Mouse (Mus musculus): Measurements from ENCODE around the gene Dennd1a. TPM values are rescaled to one million over a fixed set of nuclear protein-coding genes. Genes with fewer than 3 reads are reported as not detected.

The Dennd1a gene
- polyA plus RNA-seq, 1 experiment from 2014 or later = 10.3 TPM

- Histone ChIP-seq H3K4me2 (peak overlapping the region; percentile 62), H3K27ac (no peak overlapping the region), H3K27me3 (replicated peaks) (peaks cover 18% of the 10 kb centered on the region), H3K4me1 (peaks cover 10% of the 10 kb centered on the region; the same call in 1 of the 2 replicates), H3K36me3 (no peaks in the 10 kb centered on the region), H3K9me3 (no peaks in the 10 kb centered on the region), H3K4me3 (replicated peaks) (peak overlapping the region; percentile 35), H3K9ac (no peak overlapping the region)
- 17% methylated on average over 52 of the region's 52 CpGs for WGBS
- no peak for ATAC-seq (ENCODE audit: insufficient read depth, low FRiP score, low read depth)
Measured at GRCm38 (mm10) chr2:37786461-37786860, 500.7 kb downstream of the Dennd1a start.

DNA sequence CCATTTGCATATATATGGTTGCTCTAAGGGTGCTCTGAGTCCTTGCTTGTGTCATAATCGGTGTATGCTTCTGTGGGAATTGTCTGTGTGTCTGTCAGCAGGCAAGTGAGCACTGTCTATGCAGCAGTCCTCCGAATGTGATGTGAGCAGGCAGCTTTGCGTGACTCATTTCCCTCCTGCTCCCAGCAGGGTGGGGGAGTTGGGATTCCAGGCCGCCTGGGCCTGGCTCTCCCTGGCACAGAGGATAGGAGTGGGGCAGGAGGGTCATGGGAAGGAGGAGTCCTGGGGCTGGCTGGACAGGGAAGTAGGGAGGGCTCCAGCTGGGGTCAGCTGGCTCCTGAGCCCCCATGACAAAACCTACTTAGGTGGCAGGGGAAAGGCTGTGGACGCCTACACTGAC lies 502.7 kb downstream of the Dennd1a start:
- no peak overlapping the region for H3K4me3 ChIP-seq (replicated peaks)
- peaks cover 18% of the 10 kb centered on the region for H3K27me3 ChIP-seq (replicated peaks)
- H3K9ac ChIP-seq = no peak overlapping the region
- WGBS = 52% methylated on average over 5 of the region's 5 CpGs
- no peak overlapping the region for H3K27ac ChIP-seq
- H3K9me3 ChIP-seq = no peaks in the 10 kb centered on the region
- H3K36me3 ChIP-seq = no peaks in the 10 kb centered on the region
- H3K4me1 ChIP-seq = peaks cover 17% of the 10 kb centered on the region
- ATAC-seq (ENCODE audit: insufficient read depth, low FRiP score, low read depth) = peak; percentile 29; the same call in 1 of the 2 replicates
- no peak overlapping the region for H3K4me2 ChIP-seq

DNA sequence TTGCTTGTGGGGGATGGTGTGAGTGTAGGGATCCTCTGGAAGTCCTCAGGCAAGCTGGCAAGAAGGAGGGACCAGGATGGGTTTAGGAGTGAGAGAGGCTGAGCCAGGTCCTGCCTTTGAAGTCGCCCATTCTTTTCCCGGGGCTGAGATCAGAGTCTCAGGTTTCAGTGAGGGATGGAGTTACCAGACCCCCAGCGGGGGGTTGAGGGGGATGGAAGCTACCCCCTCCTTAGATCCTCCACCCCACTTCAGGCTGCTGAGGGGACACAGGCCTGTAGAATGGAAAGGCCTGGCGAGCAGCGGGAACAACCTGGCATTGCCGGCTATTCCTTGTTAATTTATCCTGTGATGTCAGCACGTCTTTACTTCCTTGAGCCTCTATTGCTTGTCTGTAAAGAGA lies 505.2 kb downstream of the Dennd1a start:
- Histone ChIP-seq H3K9me3 (no peaks in the 10 kb centered on the region), H3K4me2 (no peak overlapping the region), H3K4me3 (replicated peaks) (no peak overlapping the region), H3K27ac (no peak overlapping the region), H3K9ac (no peak overlapping the region), H3K36me3 (no peaks in the 10 kb centered on the region), H3K4me1 (peaks cover 23% of the 10 kb centered on the region), H3K27me3 (replicated peaks) (peaks cover 28% of the 10 kb centered on the region)
- WGBS = 29% methylated on average over 7 of the region's 7 CpGs
- no peak for ATAC-seq (ENCODE audit: insufficient read depth, low FRiP score, low read depth)

GRCm38 (mm10) chr2:37781421-37781820 lies 505.8 kb downstream of the Dennd1a start:
- H3K36me3 ChIP-seq = no peaks in the 10 kb centered on the region
- WGBS = 42% methylated on average over 3 of the region's 3 CpGs

DNA sequence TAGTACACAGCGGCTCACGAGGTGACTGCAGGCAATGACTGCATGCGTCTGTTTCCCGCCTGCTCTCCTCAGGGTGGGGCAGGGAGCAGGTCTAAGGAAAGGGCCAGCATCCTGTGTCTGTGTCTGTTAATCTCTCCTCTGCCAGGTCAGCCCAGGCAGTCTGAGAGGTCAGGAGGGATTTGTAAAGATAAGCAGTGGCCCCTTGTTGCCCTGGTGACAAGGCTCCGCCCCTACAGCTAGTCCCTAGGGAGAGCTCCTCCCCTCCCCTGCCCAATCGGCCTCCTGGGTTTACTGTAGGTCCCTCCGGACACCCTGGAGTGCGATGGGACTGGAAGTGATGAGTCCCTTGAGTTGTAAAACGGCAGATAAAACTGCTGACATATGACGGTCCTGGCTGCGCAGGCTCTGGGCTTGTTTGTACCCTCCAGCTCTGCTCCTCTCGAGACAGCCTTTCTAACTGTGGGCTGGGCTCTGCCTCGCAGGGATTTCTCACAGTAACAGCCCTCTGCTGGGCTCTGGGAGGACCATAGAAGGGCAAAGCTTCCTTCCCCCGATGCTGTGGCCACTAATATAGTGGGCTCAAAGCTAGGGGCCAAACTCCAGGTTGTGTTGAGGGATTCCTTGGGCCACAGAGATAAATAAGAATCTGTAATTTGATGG lies 506.8 kb downstream of the Dennd1a start:
- WGBS = 2% methylated on average over 14 of the region's 14 CpGs
- Histone ChIP-seq H3K9me3 (no peaks in the 10 kb centered on the region), H3K4me2 (peak overlapping the region; percentile 39), H3K36me3 (no peaks in the 10 kb centered on the region), H3K27me3 (replicated peaks) (peaks cover 27% of the 10 kb centered on the region), H3K9ac (no peak overlapping the region), H3K4me1 (peaks cover 27% of the 10 kb centered on the region), H3K27ac (no peak overlapping the region), H3K4me3 (replicated peaks) (peak overlapping the region; percentile 10; the same call in 1 of the 2 replicates)
- ATAC-seq (ENCODE audit: insufficient read depth, low FRiP score, low read depth) = peak; percentile 72

More at GRCm38 (mm10) chr2:37781421-37781820, 505.8 kb downstream of the Dennd1a start:
- no peaks in the 10 kb centered on the region for H3K9me3 ChIP-seq
- H3K4me1 ChIP-seq = peaks cover 24% of the 10 kb centered on the region
- ATAC-seq (ENCODE audit: insufficient read depth, low FRiP score, low read depth) = no peak
- no peak overlapping the region for H3K27ac ChIP-seq
- H3K27me3 ChIP-seq (replicated peaks) = peaks cover 28% of the 10 kb centered on the region
- H3K9ac ChIP-seq = no peak overlapping the region
- no peak overlapping the region for H3K4me2 ChIP-seq
- no peak overlapping the region for H3K4me3 ChIP-seq (replicated peaks)

DNA sequence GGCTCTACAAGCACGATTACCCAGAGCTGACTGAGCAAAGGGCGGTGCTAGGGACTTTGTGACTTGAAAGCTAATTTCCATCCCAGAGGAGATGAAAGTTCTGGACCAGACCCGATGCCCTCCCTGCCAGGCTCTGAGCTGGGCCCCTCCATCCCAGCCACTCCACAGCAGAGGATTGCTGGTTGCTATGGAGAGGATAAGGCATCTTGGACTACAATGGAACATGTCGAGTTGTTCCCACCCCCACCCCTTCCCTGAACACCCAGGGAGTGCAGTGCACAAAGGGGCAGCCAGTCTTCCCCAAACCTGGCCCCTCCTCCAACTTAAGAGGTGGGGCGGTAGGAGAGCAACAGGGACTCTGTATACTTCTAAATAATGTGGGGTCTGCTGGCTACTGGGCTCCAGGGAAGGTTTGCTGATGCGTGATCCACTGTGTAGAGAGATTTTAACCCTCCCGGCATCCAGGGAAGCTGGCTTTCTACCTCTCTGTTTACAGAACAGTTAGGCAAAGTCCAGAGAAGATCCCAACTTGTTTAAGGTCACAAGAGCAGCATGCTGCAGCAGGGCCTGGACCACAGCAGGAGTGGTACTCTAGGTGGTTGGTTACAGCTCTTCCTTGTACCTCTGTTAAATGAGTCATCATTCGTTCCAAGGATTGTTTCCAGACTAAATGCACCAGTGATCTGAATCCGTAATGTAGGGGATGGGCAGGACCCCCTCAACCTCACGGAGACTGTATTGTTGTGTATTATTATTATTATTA lies 509.1 kb downstream of the Dennd1a start:
- Histone ChIP-seq H3K9ac (no peak overlapping the region), H3K27ac (no peak overlapping the region), H3K4me3 (replicated peaks) (no peak overlapping the region), H3K36me3 (no peaks in the 10 kb centered on the region), H3K9me3 (no peaks in the 10 kb centered on the region), H3K27me3 (replicated peaks) (peaks cover 27% of the 10 kb centered on the region), H3K4me1 (peaks cover 27% of the 10 kb centered on the region), H3K4me2 (no peak overlapping the region)
- no peak for ATAC-seq (ENCODE audit: insufficient read depth, low FRiP score, low read depth)
- 41% methylated on average over 10 of the region's 10 CpGs for WGBS

DNA sequence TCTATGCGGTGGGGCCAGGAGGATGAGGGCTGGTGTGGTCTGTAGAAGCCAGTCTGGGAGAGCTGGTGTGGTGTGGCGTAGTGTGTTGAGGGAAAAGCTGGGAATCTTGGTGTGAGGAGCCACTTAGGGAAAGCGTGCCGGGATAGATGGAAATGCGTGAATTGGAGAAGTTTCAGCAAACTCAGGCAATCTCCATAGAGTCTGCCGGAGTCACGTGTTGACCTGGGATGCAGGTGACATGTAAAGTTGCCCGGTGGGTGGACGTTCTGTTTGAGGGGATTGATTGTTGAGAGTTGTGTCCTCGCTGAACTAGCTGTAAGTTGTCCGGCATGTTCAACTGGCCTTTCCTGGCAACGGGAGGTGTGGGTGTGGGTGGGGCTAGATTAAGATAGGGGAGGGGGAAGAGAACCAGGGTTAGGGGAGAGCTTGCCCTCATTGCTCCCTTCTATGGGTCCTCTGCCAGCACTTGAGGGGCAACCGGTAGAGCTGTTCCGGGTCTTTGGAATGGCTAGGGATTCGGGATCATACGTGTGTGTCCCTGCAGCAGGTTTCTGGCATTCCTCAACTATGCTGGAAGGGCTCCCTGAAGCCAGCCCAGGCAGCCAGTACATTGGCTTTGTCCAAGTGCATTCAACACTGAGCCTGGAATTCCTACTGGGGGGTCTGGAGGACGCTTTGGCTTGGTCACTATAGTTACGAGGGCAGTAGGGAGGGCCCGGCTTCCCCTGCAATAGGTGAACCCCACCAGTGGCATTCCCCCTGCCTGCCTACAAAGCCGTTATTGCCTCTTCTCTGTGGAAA lies 510.4 kb downstream of the Dennd1a start:
- peaks cover 27% of the 10 kb centered on the region for H3K4me1 ChIP-seq
- H3K4me2 ChIP-seq = peak overlapping the region; percentile 58
- peaks cover 27% of the 10 kb centered on the region for H3K27me3 ChIP-seq (replicated peaks)
- no peak overlapping the region for H3K27ac ChIP-seq
- no peak for ATAC-seq (ENCODE audit: insufficient read depth, low FRiP score, low read depth)
- H3K9me3 ChIP-seq = no peaks in the 10 kb centered on the region
- H3K4me3 ChIP-seq (replicated peaks) = peak overlapping the region; percentile 30
- H3K9ac ChIP-seq = no peak overlapping the region
- no peaks in the 10 kb centered on the region for H3K36me3 ChIP-seq
- 18% methylated on average over 20 of the region's 20 CpGs for WGBS

GRCm38 (mm10) chr2:37776016-37776415 lies 511.2 kb downstream of the Dennd1a start, which contains the start of gene Crb2:
Gene Crb2, plus strand, starts transcription at chr2:37776249.
- H3K9ac ChIP-seq = no peak within 1 kb of the TSS
- H3K36me3 ChIP-seq = no peaks in the 10 kb centered on the region
- ATAC-seq (ENCODE audit: insufficient read depth, low FRiP score, low read depth) = no peak

DNA sequence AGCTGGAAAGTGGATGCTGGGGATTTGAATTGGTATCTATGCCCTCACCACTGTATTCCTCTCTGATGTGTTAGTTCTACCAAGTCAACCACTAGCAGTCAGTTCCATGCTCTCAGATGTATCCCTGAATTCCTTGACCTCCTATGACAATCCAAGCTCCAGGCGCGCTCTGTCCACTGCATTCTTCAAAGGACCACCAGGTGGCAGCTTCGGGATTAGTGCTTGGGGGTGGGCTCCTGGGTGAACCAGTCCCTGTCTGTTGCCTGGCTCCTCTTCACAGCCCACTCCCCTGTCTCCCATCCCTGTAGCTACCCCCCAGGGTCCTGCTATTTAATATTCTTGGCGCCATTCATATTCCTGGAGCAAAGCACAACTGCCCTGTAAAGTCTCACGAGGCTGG lies 512.6 kb downstream of the Dennd1a start:
- H3K27me3 ChIP-seq (replicated peaks) = peaks cover 27% of the 10 kb centered on the region
- H3K4me2 ChIP-seq = no peak overlapping the region
- WGBS = 19% methylated on average over 5 of the region's 5 CpGs
- H3K9ac ChIP-seq = no peak overlapping the region
- H3K4me1 ChIP-seq = peaks cover 25% of the 10 kb centered on the region
- H3K9me3 ChIP-seq = no peaks in the 10 kb centered on the region
- H3K36me3 ChIP-seq = no peaks in the 10 kb centered on the region
- H3K27ac ChIP-seq = no peak overlapping the region
- no peak overlapping the region for H3K4me3 ChIP-seq (replicated peaks)
- no peak for ATAC-seq (ENCODE audit: insufficient read depth, low FRiP score, low read depth)

More at GRCm38 (mm10) chr2:37776016-37776415, 511.2 kb downstream of the Dennd1a start, which contains the start of gene Crb2:
- Histone ChIP-seq H3K4me1 (peaks cover 33% of the 10 kb centered on the region), H3K4me2 (peak within 1 kb of the TSS; percentile 58), H3K9me3 (no peaks in the 10 kb centered on the region), H3K27ac (no peak within 1 kb of the TSS), H3K4me3 (replicated peaks) (peak within 1 kb of the TSS; percentile 30), H3K27me3 (replicated peaks) (peaks cover 27% of the 10 kb centered on the region)
- 7% methylated on average over 18 of the region's 18 CpGs for WGBS

GRCm38 (mm10) chr2:37771618-37772285 lies 515.4 kb downstream of the Dennd1a start:
- WGBS = under 1% methylated on average over 18 of the region's 18 CpGs
- H3K9ac ChIP-seq = no peak overlapping the region
- H3K9me3 ChIP-seq = no peaks in the 10 kb centered on the region
- H3K4me3 ChIP-seq (replicated peaks) = peak overlapping the region; percentile 43
- no peak overlapping the region for H3K27ac ChIP-seq
- peak; percentile 41; the same call in 1 of the 2 replicates for ATAC-seq (ENCODE audit: insufficient read depth, low FRiP score, low read depth)
- peak overlapping the region; percentile 65 for H3K4me2 ChIP-seq
- no peaks in the 10 kb centered on the region for H3K36me3 ChIP-seq
- H3K4me1 ChIP-seq = peaks cover 35% of the 10 kb centered on the region
- H3K27me3 ChIP-seq (replicated peaks) = peaks cover 16% of the 10 kb centered on the region; the same call in 1 of the 2 replicates

DNA sequence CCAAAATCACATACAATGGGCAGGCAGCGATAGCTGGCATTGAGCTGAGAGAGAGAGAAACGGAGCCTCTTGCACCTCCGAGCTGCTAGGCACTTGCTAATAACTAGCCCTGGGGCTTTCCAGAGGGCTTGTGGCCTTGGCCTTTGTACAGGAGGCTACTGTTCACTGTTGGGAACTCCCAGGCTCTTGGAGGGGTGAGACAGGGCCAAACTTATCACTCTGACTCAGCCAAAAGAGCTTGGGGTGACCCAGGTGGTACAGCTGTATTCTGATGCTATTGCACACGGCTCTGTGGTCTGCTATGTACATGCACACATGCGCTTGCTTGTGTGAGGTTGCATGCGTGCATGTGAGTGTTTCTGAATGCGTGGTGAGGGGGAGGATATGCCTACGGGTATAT lies 517.4 kb downstream of the Dennd1a start:
- Histone ChIP-seq H3K9me3 (no peaks in the 10 kb centered on the region), H3K27me3 (replicated peaks) (peaks cover 15% of the 10 kb centered on the region; the same call in 1 of the 2 replicates), H3K27ac (no peak overlapping the region), H3K4me3 (replicated peaks) (no peak overlapping the region), H3K4me1 (peaks cover 40% of the 10 kb centered on the region), H3K4me2 (no peak overlapping the region), H3K9ac (no peak overlapping the region), H3K36me3 (no peaks in the 10 kb centered on the region)
- ATAC-seq (ENCODE audit: insufficient read depth, low FRiP score, low read depth) = no peak
- 87% methylated on average over 8 of the region's 8 CpGs for WGBS
